Mouse (Mus musculus) liver, adult 2 months (tissue): ENCODE results near the gene Slc12a7. TPM values are rescaled to one million over a fixed set of nuclear protein-coding genes. Genes with fewer than 3 reads are reported as not detected.
"Not testable (repeated sequence)": the region's sequence is repeated elsewhere in the genome, so short reads cannot be mapped to it uniquely, and the experiment has no call there.

Experiments used
- DNase-seq: peaks from one replicate; pipeline ENCODE4 v3.0.0-alpha.2; 2011; ENCODE audit warnings: low read depth, low spot score; ENCODE audit errors: extremely low read depth
- H3K27ac ChIP-seq: fragments of 200-500 bp; replicated peaks from 2 replicates; pipeline ENCODE4 v1.5.1; 2012; ENCODE audit warnings: low read depth, mild to moderate bottlenecking, control low read depth, inconsistent platforms, low read length; ENCODE audit not compliant: insufficient read depth
- H3K27me3 ChIP-seq: fragments of 200-500 bp; 2 replicates; pipeline ENCODE4 v1.6.1; 2012; ENCODE audit warnings: mild to moderate bottlenecking, moderate library complexity, low read length, inconsistent platforms; ENCODE audit not compliant: control insufficient read depth, insufficient read depth
- H3K36me3 ChIP-seq: fragments of 200-500 bp; 2 replicates; pipeline ENCODE4 v1.6.1; 2012; ENCODE audit warnings: low read length, inconsistent platforms; ENCODE audit not compliant: control insufficient read depth, insufficient read depth
- H3K4me1 ChIP-seq: fragments of 200-500 bp; 2 replicates; pipeline ENCODE4 v1.6.1; 2011; ENCODE audit warnings: low read length; ENCODE audit not compliant: control insufficient read depth, insufficient read depth
- H3K4me3 ChIP-seq: fragments of 200-500 bp; 2 replicates; pipeline ENCODE4 v1.5.1; 2011; ENCODE audit warnings: low read depth, mild to moderate bottlenecking, control low read depth, low read length, moderate library complexity; ENCODE audit not compliant: insufficient read depth
- H3K79me2 ChIP-seq: fragments of 200-500 bp; 2 replicates; pipeline ENCODE4 v1.6.1; 2012; ENCODE audit warnings: inconsistent platforms, mild to moderate bottlenecking, low read length, moderate library complexity; ENCODE audit not compliant: control insufficient read depth, insufficient read depth
- H3K9ac ChIP-seq: fragments of 200-500 bp; 2 replicates; pipeline ENCODE4 v1.6.1; 2012; ENCODE audit warnings: low read depth, mild to moderate bottlenecking, control low read depth, inconsistent platforms, low read length
- CTCF ChIP-seq: fragments of 200-500 bp; IDR thresholded peaks from 2 replicates; pipeline ENCODE4 v1.5.1; 2011; ENCODE audit warnings: low read depth, low read length, control low read depth
- POLR2A ChIP-seq: fragments of 200-500 bp; IDR thresholded peaks from 2 replicates; pipeline ENCODE4 v1.6.1; 2011; ENCODE audit warnings: low read length, control low read depth; ENCODE audit not compliant: insufficient read depth; ENCODE audit errors: extremely low read depth
- WGBS: fragments of 180-500 bp; shearing (Covaris S2); methylation state at CpG from one replicate; pipeline ENCODE4 v1.1.7; 2018; 5-methylcytosine and 5-hydroxymethylcytosine counted together
- polyA plus RNA-seq: library from polyadenylated mRNA; depleted of rRNA; stranded (reverse); fragments of >200 nt; gene quantifications from 2 replicates; pipeline ENCODE4 v1.2.3, GENCODE M21; 2012
- total RNA-seq: library from RNA; depleted of rRNA; stranded (reverse); fragments of >200 nt; gene quantifications from 2 replicates; pipeline ENCODE4 v1.2.3, GENCODE M21; 2014

Gene Slc12a7
- total and polyA plus RNA-seq, 2 experiments: 38.0 to 91.0 TPM

DNA sequence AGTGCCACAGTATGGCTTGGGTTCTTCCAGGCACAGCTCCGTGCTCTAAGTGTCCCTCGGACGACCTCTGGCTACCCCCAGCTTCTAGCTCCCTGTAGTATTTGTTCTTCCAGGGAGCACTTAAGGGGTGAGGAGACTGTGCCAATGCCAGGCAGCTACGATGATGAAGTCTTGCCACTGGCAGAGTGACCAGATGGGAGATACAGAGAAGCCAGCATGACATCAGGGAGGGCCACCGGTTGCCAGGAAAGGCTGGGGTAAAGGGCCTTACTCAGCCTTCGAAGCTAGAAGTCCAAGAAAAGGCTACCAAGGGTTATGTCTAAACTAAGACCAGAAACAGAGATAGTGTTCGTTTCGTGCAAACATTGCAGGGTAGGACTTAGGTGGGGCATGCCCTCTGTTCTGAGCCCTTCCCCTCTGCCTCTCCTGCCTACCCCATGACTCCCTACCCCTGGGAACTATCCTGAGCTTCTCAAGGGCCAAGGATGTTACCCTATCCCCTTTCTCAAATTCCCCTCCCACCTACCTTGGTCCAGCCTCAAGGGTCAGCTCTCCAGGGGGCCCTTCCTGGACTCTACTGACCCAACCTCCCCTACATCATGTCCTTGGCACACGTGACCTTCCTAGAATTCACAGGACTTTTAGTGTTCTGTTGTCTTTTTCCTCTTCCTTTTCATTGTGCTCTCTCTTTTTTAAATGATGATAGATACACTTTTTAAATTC is 31.6 kb upstream of the Slc12a7 start:
- TF ChIP-seq POLR2A: no peak
- TF ChIP-seq CTCF: no peak

GRCm38 (mm10) chr13:73702776-73703175 is 30.1 kb upstream of the Slc12a7 start:
- no peak for TF ChIP-seq CTCF
- TF ChIP-seq POLR2A: no peak
- DNase-seq: no peak
- 70% methylated on average over 4 of the region's 4 CpGs for WGBS

More for the DNA sequence above, 31.6 kb upstream of the Slc12a7 start:
- DNase-seq: no peak
- no peaks in the 10 kb centered on the region for H3K36me3 ChIP-seq
- 83% methylated on average over 9 of the region's 9 CpGs for WGBS
- no peak overlapping the region for H3K4me3 ChIP-seq
- H3K9ac ChIP-seq: no peak overlapping the region
- H3K27ac ChIP-seq: no peak overlapping the region
- no peaks in the 10 kb centered on the region for H3K79me2 ChIP-seq
- no peaks in the 10 kb centered on the region for H3K4me1 ChIP-seq
- H3K27me3 ChIP-seq: no peaks in the 10 kb centered on the region

GRCm38 (mm10) chr13:73703486-73703885 is 29.4 kb upstream of the Slc12a7 start:
- not testable (repeated sequence) for DNase-seq, H3K36me3 ChIP-seq, H3K4me3 ChIP-seq, H3K27me3 ChIP-seq, H3K27ac ChIP-seq, H3K4me1 ChIP-seq, H3K9ac ChIP-seq, H3K79me2 ChIP-seq
- WGBS: 80% methylated on average over 4 of the region's 4 CpGs

More at GRCm38 (mm10) chr13:73702776-73703175, 30.1 kb upstream of the Slc12a7 start:
- Histone ChIP-seq H3K9ac (no peak overlapping the region), H3K27me3 (no peaks in the 10 kb centered on the region), H3K4me1 (no peaks in the 10 kb centered on the region), H3K27ac (no peak overlapping the region), H3K79me2 (no peaks in the 10 kb centered on the region), H3K36me3 (no peaks in the 10 kb centered on the region), H3K4me3 (no peak overlapping the region)

- no peaks in the 10 kb centered on the region for H3K4me1 ChIP-seq
- H3K79me2 ChIP-seq: no peaks in the 10 kb centered on the region
- no peaks in the 10 kb centered on the region for H3K36me3 ChIP-seq
- no peak within 1 kb of the TSS for H3K9ac ChIP-seq
- no peak within 1 kb of the TSS for H3K4me3 ChIP-seq
- no peaks in the 10 kb centered on the region for H3K27me3 ChIP-seq
- H3K27ac ChIP-seq: no peak within 1 kb of the TSS
- TF ChIP-seq POLR2A (no peak), CTCF (no peak)
- DNase-seq: no peak
- WGBS: 92% methylated on average over 7 of the region's 7 CpGs
These were observed 28.1 kb upstream of the Slc12a7 start, which contains the start of gene Slc6a19 for GRCm38 (mm10) chr13:73704694-73705325. TSS of gene Slc6a19 (minus strand) at chr13:73704865.

DNA sequence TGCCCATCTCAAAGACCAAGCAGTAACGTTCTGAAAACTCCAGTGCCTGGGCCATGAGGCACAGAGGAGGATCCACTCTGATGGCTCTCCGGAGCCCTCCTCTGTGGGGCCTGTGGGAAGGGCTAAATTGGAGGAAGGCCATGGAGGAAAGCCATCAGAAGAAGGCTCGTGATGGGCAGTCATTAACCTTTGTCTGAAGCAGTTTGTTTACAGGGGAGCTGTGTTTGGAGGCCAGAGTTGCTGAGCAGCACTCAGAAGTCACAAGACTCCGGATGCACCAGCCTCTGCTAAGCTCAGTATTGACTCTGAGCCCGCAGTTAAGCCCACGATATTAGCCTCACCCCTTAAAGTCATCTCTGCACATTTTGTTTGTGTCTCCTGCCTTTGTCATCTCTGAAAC is 23.4 kb upstream of the Slc12a7 start:
- WGBS: 62% methylated on average over 6 of the region's 6 CpGs
- TF ChIP-seq POLR2A (no peak), CTCF (no peak)
- no peaks in the 10 kb centered on the region for H3K4me1 ChIP-seq
- no peaks in the 10 kb centered on the region for H3K27me3 ChIP-seq
- no peak for DNase-seq
- H3K9ac ChIP-seq: no peak overlapping the region
- no peak overlapping the region for H3K4me3 ChIP-seq
- no peak overlapping the region for H3K27ac ChIP-seq
- no peaks in the 10 kb centered on the region for H3K36me3 ChIP-seq
- no peaks in the 10 kb centered on the region for H3K79me2 ChIP-seq

GRCm38 (mm10) chr13:73711221-73711620 is 21.7 kb upstream of the Slc12a7 start:
- no peak for DNase-seq
- Histone ChIP-seq H3K9ac (no peak overlapping the region), H3K4me3 (no peak overlapping the region), H3K4me1 (no peaks in the 10 kb centered on the region), H3K27ac (no peak overlapping the region), H3K36me3 (no peaks in the 10 kb centered on the region), H3K27me3 (no peaks in the 10 kb centered on the region), H3K79me2 (no peaks in the 10 kb centered on the region)
- 42% methylated on average over 5 of the region's 5 CpGs for WGBS
- TF ChIP-seq POLR2A (no peak), CTCF (no peak)
